Mouse (Mus musculus) gastrocnemius, postnatal 36 days (tissue): ENCODE results near the gene Yy1. TPM values are rescaled to one million over a fixed set of nuclear protein-coding genes. Genes with fewer than 3 reads are reported as not detected.
A peak's percentile ranks its signal among the peaks of the same experiment; 100 is the strongest.

ENCODE experiments used
- DNase-seq, 2 experiments: peaks; one replicate each; pipeline ENCODE4 v3.0.0; 2022
- intact Hi-C: fragments of 180-260 bp; cut with DNase I; formaldehyde crosslinking; loops from one replicate; pipeline ENCODE4 v1.15.1; 2025
- long read RNA-seq, 2 experiments: library from polyadenylated mRNA; stranded (forward); transcript quantifications; one replicate each; pipeline ENCODE4 v2.0.0; 2021
- total RNA-seq, 2 experiments: library from RNA; stranded (reverse); gene quantifications; 2 replicates each; pipeline ENCODE4 v1.2.3; 2021

Gene Yy1
- total RNA-seq = 10 to 100 TPM; 24.6 to 28.5 TPM
- long read RNA-seq, experiment 1, full-length matches to known transcripts = 3 of 10 reads
- long read RNA-seq, experiment 1, partial matches to known transcripts = 0 of 10 reads
- long read RNA-seq, experiment 1, other reads (novel, unspliced or antisense) = 7 of 10 reads
- long read RNA-seq, experiment 2, full-length matches to known transcripts = 5 of 13 reads
- long read RNA-seq, experiment 2, partial matches to known transcripts = 1 of 13 reads
- long read RNA-seq, experiment 2, other reads (novel, unspliced or antisense) = 7 of 13 reads

DNA sequence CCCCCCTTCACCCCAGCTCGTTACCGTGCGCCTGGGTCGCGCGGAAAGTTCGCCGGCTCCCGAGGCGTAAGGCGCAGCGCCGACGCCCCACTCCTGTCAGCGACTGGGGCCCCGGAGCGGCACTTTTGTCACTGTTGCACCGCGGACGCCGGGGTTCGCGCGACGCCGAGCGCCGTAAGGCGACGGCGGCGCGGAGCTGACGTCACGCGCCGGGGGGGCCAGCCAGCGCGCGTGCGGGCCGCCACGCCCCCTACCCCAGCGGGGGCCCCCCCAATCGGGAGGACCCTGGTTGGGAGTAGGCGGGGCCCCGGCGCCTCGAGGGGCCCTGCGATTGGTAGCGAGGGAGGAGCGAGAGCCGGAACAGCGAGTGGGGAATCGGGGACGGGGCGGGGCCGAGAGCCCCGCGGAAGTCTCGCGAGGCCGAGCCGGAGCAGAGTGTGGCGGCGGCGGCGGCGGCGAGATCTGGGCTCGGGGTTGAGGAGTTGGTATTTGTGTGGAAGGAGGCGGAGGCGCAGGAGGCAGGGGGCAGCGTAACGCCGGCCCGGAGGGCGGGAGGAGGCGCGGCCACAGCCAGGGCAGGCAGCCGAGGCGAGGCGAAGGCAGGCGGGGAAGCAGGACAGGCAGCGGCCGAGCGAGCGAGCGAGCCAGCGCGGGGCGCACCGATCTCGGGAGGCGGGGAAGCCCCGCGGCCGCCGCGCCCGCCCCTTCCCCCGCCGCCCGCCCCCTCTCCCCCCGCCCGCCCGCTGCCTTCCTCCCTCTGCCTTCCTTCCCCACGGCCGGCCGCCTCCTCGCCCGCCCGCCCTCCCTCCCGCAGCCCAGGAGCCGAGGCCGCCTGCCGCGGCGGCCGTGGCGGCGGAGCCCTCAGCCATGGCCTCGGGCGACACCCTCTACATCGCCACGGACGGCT lies at the start of gene Yy1:
Gene Yy1, plus strand, starts transcription at position 428 of the 907 bp plus-strand sequence.
- peak; percentile 97 to 98 for DNase-seq
- intact Hi-C loops = no loop called here

DNA sequence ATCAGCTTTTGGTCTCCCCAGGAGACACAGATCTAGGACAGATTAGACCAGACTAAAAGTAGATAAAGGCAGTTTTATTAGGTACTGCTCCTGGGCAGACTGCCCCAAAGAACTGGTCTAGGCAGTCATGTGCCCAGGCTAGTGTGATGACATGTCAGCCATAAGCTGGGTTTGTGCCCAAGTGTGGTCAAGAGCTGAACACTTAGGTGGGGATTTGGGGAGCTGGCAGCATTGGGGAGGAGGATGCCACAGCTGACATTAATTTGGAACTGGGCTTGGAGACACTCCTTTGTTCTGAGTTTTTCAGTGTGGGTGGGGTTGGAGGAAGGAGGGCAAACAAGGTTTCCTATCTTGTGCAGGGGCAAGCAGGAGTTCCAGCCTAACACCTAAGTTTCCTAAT lies 46.8 kb upstream of the Yy1 start:
- DNase-seq = no peak
- intact Hi-C loops = no loop called here

DNA sequence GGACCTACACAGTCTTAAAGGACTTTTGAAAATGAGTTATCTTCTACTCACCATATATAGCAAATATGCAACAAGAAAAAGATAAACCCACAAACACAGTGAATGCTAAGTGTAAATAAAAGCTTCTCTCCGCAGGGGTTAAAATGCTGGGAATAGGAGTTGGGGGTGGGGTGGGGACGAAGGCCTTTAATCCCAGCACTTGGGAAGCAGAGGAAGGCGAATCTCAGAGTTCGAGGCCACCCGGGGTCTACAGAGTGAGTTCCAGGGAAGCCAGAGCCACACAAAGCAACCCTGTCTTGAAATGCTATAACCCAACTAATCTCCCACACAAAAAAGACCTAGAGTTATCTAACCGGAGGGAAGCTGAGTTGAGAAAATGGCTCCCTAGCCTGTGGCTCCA lies 43.8 kb upstream of the Yy1 start:
- intact Hi-C loops = no loop called here
- no peak for DNase-seq

- DNase-seq = no peak
- intact Hi-C loops = no loop called here
Measured at GRCm38 (mm10) chr12:108749454-108749853, 43.3 kb upstream of the Yy1 start.

- intact Hi-C loops = loop anchor here (5.0 kb wide), 1 partner anchor 58 kb away; no protein-coding TSS in a partner anchor
- no peak for DNase-seq
Measured at GRCm38 (mm10) chr12:108750226-108750625, 42.5 kb upstream of the Yy1 start.

DNA sequence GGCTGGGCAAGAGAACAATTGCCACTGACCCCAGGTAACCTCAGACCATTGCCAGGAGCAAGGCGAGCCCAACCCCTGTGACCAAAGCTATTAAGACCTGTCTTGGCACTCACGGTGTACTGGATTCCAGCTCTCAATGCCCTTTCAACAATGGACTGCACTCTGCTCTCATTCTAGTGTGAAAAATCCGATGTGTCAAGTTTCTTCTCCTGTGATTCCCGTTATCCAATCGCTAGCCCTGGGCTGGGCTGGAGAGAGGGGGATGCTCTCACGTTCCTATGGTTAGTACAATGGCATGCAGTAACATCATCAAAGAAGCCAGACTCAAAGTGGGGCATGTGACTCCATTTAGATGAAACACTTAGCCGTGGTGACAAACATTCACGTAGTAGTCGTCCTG lies 41.0 kb upstream of the Yy1 start:
- intact Hi-C loops = loop anchor here (5.0 kb wide), 1 partner anchor 59 kb away; no protein-coding TSS in a partner anchor

DNA sequence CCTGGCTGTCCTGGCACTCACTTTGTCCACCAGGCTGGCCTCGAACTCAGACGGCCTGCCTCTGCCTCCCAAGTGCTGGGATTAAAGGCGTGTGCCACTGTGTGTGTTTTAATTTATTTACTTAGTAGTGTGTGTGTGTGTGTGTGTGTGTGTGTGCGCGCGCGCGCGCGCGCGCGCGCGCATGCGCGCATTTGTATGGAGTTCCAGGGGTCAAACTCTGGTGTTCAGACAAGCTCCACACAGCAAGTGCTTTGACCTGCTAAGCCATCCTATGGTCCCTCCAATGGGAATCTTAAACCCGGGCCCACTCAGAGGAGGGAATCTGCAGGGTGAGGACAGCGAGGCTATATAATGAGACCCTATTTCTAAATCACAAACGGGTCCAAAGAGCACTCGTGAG lies 37.6 kb upstream of the Yy1 start:
- intact Hi-C loops = no loop called here
- no peak for DNase-seq

More for the DNA sequence above, 41.0 kb upstream of the Yy1 start:
- no peak for DNase-seq

DNA sequence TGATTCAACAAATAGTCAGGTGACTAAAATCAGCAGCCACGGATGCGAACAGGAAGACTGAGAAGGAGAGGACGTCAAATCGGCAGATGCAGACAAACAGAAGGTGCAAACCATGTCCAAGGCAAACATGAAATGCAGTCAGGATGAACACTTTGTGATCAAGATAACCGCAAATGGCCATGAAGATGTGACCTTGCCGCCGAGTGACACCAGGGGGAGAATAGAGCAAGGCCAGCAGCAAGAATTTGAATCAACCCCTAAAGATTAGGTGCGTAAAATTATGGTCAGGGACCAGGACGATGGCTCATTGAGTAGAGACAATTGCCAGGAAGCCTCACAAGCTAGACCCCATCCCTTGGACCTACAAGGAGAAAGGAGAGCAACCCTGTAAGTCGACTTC lies 36.2 kb upstream of the Yy1 start:
- intact Hi-C loops = loop anchor here (1.0 kb wide), 1 partner anchor 143 kb away; no protein-coding TSS in a partner anchor
- no peak for DNase-seq

DNA sequence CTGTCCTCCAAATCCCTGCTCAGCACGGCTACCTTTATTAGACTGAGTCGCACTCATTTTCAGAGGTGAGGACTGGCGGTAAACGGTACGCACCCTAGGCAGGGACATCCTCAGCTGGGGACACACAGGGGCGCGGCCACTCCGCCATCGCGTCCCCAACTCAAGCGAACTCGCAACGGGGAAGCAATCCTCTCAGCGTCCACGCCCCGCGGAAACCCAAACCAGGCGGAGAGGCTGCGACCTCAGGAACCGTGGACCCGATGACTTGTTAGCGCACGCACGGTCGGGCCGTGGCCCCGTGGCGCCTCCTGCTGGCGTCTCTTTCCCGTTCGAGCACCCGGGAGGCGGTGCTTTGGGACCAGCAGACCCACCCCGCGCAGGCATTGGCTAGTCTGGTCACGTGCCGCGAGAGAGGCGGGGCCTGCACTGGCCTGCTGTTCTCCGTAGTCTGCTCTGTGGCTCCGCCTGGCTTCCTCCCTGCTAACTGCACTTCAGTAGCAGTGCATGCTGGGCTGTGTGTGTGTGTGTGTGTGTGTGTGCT lies 35.0 kb upstream of the Yy1 start:
- peak; percentile 98 to 99 for DNase-seq
- intact Hi-C loops = loop anchor here (1.0 kb wide), 1 partner anchor 144 kb away; no protein-coding TSS in a partner anchor

DNA sequence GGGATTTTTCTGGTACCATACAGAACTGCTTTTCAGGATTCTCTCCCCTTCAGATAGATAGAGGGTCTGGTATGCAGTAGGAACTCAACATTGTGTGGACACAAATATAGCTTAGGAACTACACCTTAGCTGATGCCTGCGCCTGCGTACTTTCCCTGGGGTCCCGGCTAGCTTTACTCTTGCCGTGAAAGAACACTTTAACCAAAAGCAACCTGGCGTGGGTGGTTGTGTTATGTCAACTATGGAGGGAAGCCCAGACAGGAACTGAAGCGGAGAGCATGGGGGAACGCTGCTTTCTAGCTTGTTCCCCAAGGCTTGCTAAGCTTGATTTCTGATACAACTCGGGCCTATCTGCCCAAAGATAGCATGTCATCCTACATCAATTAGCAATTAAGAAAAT lies 34.5 kb upstream of the Yy1 start:
- intact Hi-C loops = no loop called here
- no peak for DNase-seq

DNA sequence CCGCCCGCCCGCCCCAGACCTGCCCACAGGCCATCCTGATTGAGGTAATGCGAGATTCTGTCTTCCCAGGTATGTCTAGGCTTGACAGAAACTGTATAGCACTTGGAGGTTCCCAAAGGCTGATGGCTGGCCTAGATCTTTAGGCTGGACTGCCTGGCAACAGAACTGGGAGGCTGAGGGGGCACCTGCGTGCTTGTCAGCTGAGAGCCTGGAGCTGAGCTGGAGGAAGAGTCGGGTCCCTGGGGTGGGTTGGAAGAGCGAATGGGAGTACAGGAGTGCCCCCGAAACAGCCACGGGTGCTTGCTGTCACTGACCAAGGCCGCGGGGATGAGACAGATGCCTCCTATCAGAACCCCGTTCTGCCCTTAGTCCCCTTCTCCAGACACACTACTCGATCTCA lies 34.1 kb upstream of the Yy1 start:
- no peak for DNase-seq
- intact Hi-C loops = no loop called here

- intact Hi-C loops = no loop called here
Measured at GRCm38 (mm10) chr12:108759266-108759665, 33.5 kb upstream of the Yy1 start.

GRCm38 (mm10) chr12:108760016-108760415 lies 32.8 kb upstream of the Yy1 start:
- intact Hi-C loops = loop anchor here (5.0 kb wide), 1 partner anchor 198 kb away; no protein-coding TSS in a partner anchor
- DNase-seq = no peak

More at GRCm38 (mm10) chr12:108759266-108759665, 33.5 kb upstream of the Yy1 start:
- no peak for DNase-seq

- intact Hi-C loops = loop anchor here (5.0 kb wide), 1 partner anchor 198 kb away; no protein-coding TSS in a partner anchor
- DNase-seq = no peak
Measured at GRCm38 (mm10) chr12:108760500-108761020, 32.2 kb upstream of the Yy1 start.

- DNase-seq = no peak
- intact Hi-C loops = loop anchor here (5.0 kb wide), 1 partner anchor 199 kb away; no protein-coding TSS in a partner anchor
Measured at GRCm38 (mm10) chr12:108761209-108761608, 31.6 kb upstream of the Yy1 start.

GRCm38 (mm10) chr12:108761665-108762064 lies 31.1 kb upstream of the Yy1 start:
- intact Hi-C loops = loop anchor here (5.0 kb wide), 1 partner anchor 199 kb away; no protein-coding TSS in a partner anchor
- DNase-seq = no peak

GRCm38 (mm10) chr12:108763057-108763796 lies 29.5 kb upstream of the Yy1 start:
- no peak for DNase-seq
- intact Hi-C loops = loop anchor here (5.0 kb wide), 1 partner anchor 201 kb away; no protein-coding TSS in a partner anchor

DNA sequence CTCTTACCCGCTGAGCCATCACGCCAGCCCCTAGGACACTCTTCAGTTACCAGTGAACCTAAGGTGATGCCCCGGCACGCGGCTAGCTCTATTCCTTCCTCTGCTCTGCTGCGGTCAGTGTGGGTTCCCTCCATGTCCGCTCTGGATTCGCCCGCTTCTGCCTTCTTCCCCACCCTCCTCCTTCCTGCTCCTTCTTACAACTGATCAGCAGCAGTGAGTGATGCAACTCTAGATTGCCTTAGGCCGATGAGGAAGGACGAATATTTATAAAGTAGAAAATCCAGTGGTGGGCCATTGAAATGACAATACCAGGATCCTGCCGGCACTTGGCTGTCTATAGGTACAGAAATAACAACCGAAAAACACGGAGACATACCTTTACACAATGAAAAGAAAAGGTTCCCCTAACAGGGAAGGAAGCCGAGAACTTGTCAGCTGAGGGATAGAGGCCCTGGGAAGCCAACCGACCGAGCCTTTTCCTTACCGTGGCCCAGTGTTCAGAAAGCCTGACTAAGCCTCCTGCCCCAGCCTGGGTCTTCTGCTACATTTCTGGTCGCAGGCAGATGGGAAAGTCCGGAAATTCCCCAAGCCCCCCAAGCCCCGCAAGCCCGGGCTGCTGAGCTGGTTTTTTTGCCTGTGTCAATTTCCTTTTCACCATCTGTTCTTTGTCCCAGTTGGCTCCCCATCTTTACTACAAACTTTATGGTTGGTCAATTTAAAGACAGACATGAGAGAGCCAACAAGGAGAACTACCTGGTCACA lies 27.7 kb upstream of the Yy1 start:
- intact Hi-C loops = loop anchor here (5.0 kb wide), 1 partner anchor 203 kb away; no protein-coding TSS in a partner anchor
- no peak for DNase-seq

- intact Hi-C loops = no loop called here
- peak; percentile 77 to 82 for DNase-seq
Measured at GRCm38 (mm10) chr12:108765751-108766221, 27.0 kb upstream of the Yy1 start.
